Mouse (Mus musculus): ENCODE results near the gene Gpn2.

DNA sequence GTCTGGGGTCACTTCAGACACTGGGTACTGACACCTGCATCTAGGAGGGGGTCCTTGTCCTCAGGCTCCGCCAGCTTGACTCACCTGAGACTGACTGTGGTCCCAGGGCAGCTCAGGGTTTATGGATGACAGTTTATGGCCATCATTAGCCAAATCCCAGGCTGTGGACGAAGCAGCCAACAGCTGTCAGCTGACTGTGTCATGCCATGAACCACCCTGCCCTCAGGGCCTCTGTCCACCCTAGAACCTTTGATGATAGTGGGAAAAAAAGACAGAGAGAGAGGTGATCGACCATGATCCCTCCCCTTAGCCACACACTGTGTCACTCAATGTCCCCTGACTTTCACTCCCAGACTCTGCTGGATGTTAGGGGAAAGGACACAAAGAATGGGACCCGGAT lies 22.5 kb upstream of the Gpn2 start:
- TF ChIP-seq MAX (IDR thresholded peaks at IDR 0.05; ENCODE audit: low read depth), result no peak
- no peak for TF ChIP-seq E2F4 (IDR thresholded peaks at IDR 0.05; ENCODE audit: insufficient read depth)
- TF ChIP-seq POLR2A (IDR thresholded peaks at IDR 0.05; ENCODE audit: insufficient read length, low read depth), result no peak
- no peak for TF ChIP-seq USF1 (IDR thresholded peaks at IDR 0.05; ENCODE audit: low read depth)
- TF ChIP-seq TCF12 (IDR thresholded peaks at IDR 0.05; ENCODE audit: insufficient read depth, poor library complexity, severe bottlenecking), result no peak
- TF ChIP-seq POLR2AphosphoS2 (IDR thresholded peaks at IDR 0.05; ENCODE audit: insufficient read length, low read depth), result no peak
